Mouse (Mus musculus) forebrain, embryonic 15.5 days (tissue): ENCODE results near the gene Pym1. TPM values are rescaled to one million over a fixed set of nuclear protein-coding genes. Genes with fewer than 3 reads are reported as not detected.

Experiments used
- polyA plus RNA-seq: library from polyadenylated mRNA; unstranded; fragments of >200 nt; fragmentation: Nextera tagmentation; extraction: Ambion mirVana; gene quantifications from 2 replicates; pipeline ENCODE4 v1.2.1, GENCODE M21; 2015

Gene Pym1
- polyA plus RNA-seq, 1 experiment from 2014 or later: 42.9 TPM

Other genes starting within 250 kb of the Pym1 start
- gene Myl6b, start 249.2 kb upstream of the Pym1 start, polyA plus RNA-seq: 4.7 and 5.6 TPM in 2 replicates
- gene Esyt1, start 222.0 kb upstream of the Pym1 start, polyA plus RNA-seq: 6.8 and 7.6 TPM in 2 replicates
- gene Zc3h10, start 200.1 kb upstream of the Pym1 start, polyA plus RNA-seq: 22.8 and 24.5 TPM in 2 replicates
- gene Rpl41, start 198.6 kb upstream of the Pym1 start, polyA plus RNA-seq: 2,336 and 2,513 TPM in 2 replicates
- 146 and 149 TPM in 2 replicates for gene Pa2g4, start 181.9 kb upstream of the Pym1 start, polyA plus RNA-seq
- 0.42 TPM in 2 replicates for gene Erbb3, start 158.2 kb upstream of the Pym1 start, polyA plus RNA-seq
- 441 and 472 TPM in 2 replicates for gene Rps26, start 121.1 kb upstream of the Pym1 start, polyA plus RNA-seq
- gene Ikzf4, start 101.9 kb upstream of the Pym1 start, polyA plus RNA-seq: 11.3 TPM in 2 replicates
- 12.3 and 12.5 TPM in 2 replicates for gene Suox, start 73.8 kb upstream of the Pym1 start, polyA plus RNA-seq
- gene Rab5b, start 51.6 kb upstream of the Pym1 start, polyA plus RNA-seq: 116 and 117 TPM in 2 replicates
- 0.09 and 0.33 TPM in 2 replicates for gene Pmel, start 43.7 kb upstream of the Pym1 start, polyA plus RNA-seq
- gene Cdk2, start 42.9 kb upstream of the Pym1 start, polyA plus RNA-seq: 37.6 and 39.7 TPM in 2 replicates
- gene Dgka, start 3.0 kb upstream of the Pym1 start, polyA plus RNA-seq: 4.2 and 4.5 TPM in 2 replicates
- gene Mmp19, start 43.0 kb downstream of the Pym1 start, polyA plus RNA-seq: 0.20 and 0.43 TPM in 2 replicates
- gene Dnajc14, start 56.2 kb downstream of the Pym1 start, polyA plus RNA-seq: 60.4 and 62.8 TPM in 2 replicates
- gene Tmem198b, start 56.5 kb downstream of the Pym1 start, polyA plus RNA-seq: 12.6 and 13.6 TPM in 2 replicates
- 190 and 199 TPM in 2 replicates for gene Sarnp, start 69.4 kb downstream of the Pym1 start, polyA plus RNA-seq
- gene Ormdl2, start 73.8 kb downstream of the Pym1 start, polyA plus RNA-seq: 28.1 and 28.6 TPM in 2 replicates
- 7.5 and 8.7 TPM in 2 replicates for gene Gdf11, start 143.8 kb downstream of the Pym1 start, polyA plus RNA-seq
- 125 and 142 TPM in 2 replicates for gene Cd63, start 153.1 kb downstream of the Pym1 start, polyA plus RNA-seq
- 11.7 and 12.6 TPM in 2 replicates for gene Rdh5, start 175.0 kb downstream of the Pym1 start, polyA plus RNA-seq
- 230 and 251 TPM in 2 replicates for gene Bloc1s1, start 176.1 kb downstream of the Pym1 start, polyA plus RNA-seq
- 2.1 TPM in 2 replicates for gene Itga7, start 185.9 kb downstream of the Pym1 start, polyA plus RNA-seq
- gene Mettl7b, start 213.1 kb downstream of the Pym1 start, polyA plus RNA-seq: not detected in 2 replicates
- not detected in 2 replicates for gene Olfr9, start 241.5 kb downstream of the Pym1 start, polyA plus RNA-seq